ENCODE assay signal across 8 mouse cellular contexts in the genomic region with DNA sequence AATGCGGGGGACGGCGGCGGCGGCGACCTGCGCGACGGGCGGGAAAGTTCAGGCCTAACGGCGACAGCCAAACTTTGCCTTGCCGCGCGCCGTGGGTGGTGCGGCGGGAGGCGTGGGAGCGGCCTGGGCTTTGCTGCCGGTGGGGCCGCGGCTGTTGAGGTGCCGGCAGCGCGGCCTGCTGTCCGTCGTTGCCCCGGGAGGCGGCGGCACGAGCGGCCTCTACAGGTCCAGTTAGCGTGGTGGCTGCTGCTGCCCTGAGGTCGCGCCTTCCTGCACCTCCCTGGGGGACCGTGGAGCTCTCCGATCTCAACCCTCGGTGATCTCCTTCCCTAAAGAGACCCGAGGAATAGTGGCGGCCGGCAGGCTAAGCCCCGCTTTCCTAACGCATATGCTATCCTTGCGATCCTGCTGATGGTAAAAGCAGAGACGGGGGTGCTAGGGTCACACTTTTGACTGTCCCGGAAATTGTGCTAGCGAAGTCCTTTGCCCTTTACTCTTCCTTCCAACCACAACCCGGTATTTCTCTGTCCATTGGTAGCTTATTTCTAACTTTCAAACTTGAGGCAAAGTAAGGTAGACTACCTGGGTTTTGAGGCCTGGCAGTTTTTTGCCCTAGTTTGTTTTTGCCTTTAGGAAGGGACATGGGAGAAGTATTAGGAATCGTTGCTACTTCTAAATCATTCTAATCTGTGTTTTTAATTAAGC. TPM values are rescaled to one million over a fixed set of nuclear protein-coding genes. Genes with fewer than 3 reads are reported as not detected.
A peak's percentile ranks its signal among the peaks of the same experiment; 100 is the strongest.
DNase-seq lines count a peak whose midpoint lies in the region; ATAC-seq and TF ChIP-seq lines count a peak whose summit lies in the region.

No protein-coding gene starts in this region.

- peak; percentile 60 for ATAC-seq in kidney, embryonic 15.5 days (replicated peaks; ENCODE audit: low FRiP score)

- H3K4me2 ChIP-seq in kidney, embryonic 15.5 days: peak overlapping the region; percentile 71

- peak overlapping the region; percentile 95 for H3K27ac ChIP-seq in testis, adult 2 months (ENCODE audit: control insufficient read depth, insufficient read depth, low read depth, low read length)
- peak overlapping the region; percentile 98 for H3K27ac ChIP-seq in heart, embryonic 10.5 days
- peak overlapping the region; percentile 99 for H3K27ac ChIP-seq in kidney, embryonic 15.5 days
- H3K27ac ChIP-seq in small intestine, adult 2 months (ENCODE audit: insufficient read depth, low read depth, low read length): peak overlapping the region; percentile 93

- peaks cover 2% of the 10 kb centered on the region; the same call in 1 of the 2 replicates for H3K4me1 ChIP-seq in testis, adult 2 months (ENCODE audit: control insufficient read depth, insufficient read depth, low read length)
- H3K4me1 ChIP-seq in heart, embryonic 10.5 days: peaks cover 19% of the 10 kb centered on the region; the same call in 1 of the 2 replicates
- H3K4me1 ChIP-seq in kidney, embryonic 15.5 days: peaks cover 18% of the 10 kb centered on the region
- peaks cover 6% of the 10 kb centered on the region; the same call in 1 of the 2 replicates for H3K4me1 ChIP-seq in small intestine, adult 2 months (ENCODE audit: control insufficient read depth, insufficient read depth, insufficient read length, low read length)

- no peak for TF ChIP-seq POLR2A in testis, adult 2 months (IDR thresholded peaks at IDR 0.05; ENCODE audit: control insufficient read depth, low read depth, low read length)
- TF ChIP-seq POLR2A in small intestine, adult 2 months (IDR thresholded peaks at IDR 0.05; ENCODE audit: low read depth, low read length): no peak

- no peaks in the 10 kb centered on the region for H3K36me3 ChIP-seq in testis, adult 2 months (ENCODE audit: control insufficient read depth, insufficient read depth, low read length)
- 0 out of 2 replicates have a peak, but pooled peaks cover 5% of the 10 kb centered on the region for H3K36me3 ChIP-seq in heart, embryonic 10.5 days
- H3K36me3 ChIP-seq in kidney, embryonic 15.5 days: 0 out of 2 replicates have a peak, but pooled peaks cover 11% of the 10 kb centered on the region
- no peaks in the 10 kb centered on the region for H3K36me3 ChIP-seq in small intestine, adult 2 months (ENCODE audit: control insufficient read depth, insufficient read depth, low read length)

- no peaks in the 10 kb centered on the region for H3K9me3 ChIP-seq in heart, embryonic 10.5 days
- no peaks in the 10 kb centered on the region for H3K9me3 ChIP-seq in kidney, embryonic 15.5 days (replicated peaks)

- peak overlapping the region; percentile 97 for H3K9ac ChIP-seq in kidney, embryonic 15.5 days

- H3K27me3 ChIP-seq in testis, adult 2 months (ENCODE audit: control insufficient read depth, insufficient read depth, low read length): no peaks in the 10 kb centered on the region
- H3K27me3 ChIP-seq in heart, embryonic 10.5 days (ENCODE audit: insufficient read depth, poor library complexity, severe bottlenecking): no peaks in the 10 kb centered on the region
- no peaks in the 10 kb centered on the region for H3K27me3 ChIP-seq in kidney, embryonic 15.5 days
- no peaks in the 10 kb centered on the region for H3K27me3 ChIP-seq in small intestine, adult 2 months (ENCODE audit: control insufficient read depth, insufficient read depth, low read length)

- WGBS in heart, embryonic 10.5 days: under 1% methylated on average over 50 of the region's 50 CpGs
- under 1% methylated on average over 50 of the region's 50 CpGs for WGBS in kidney, embryonic 15.5 days
- under 1% methylated on average over 50 of the region's 50 CpGs for WGBS in small intestine, adult 2 months

- TF ChIP-seq CTCF in testis, adult 2 months (IDR thresholded peaks at IDR 0.05; ENCODE audit: control insufficient read depth, insufficient read depth, insufficient replicate concordance, low read depth, low read length): no peak
- TF ChIP-seq CTCF in small intestine, adult 2 months (IDR thresholded peaks at IDR 0.05; ENCODE audit: extremely low read depth, insufficient read length, insufficient replicate concordance, low read depth, low read length): 0 out of 2 replicates have a peak, but pooled peaks have one; percentile 30

- DNase-seq in testis, postnatal 14 days (ENCODE audit: low spot score): no peak
- peak; percentile 76 for DNase-seq in embryo, embryonic 10.5 days (ENCODE audit: low spot score)
- DNase-seq in heart, embryonic 10.5 days (ENCODE audit: low spot score): peak; percentile 86
- peak; percentile 60 for DNase-seq in lung, postnatal 14 days
- DNase-seq in left cerebral cortex, adult 18-20 months (ENCODE audit: low spot score in 2 of 2): no peak

- H3K4me3 ChIP-seq in testis, adult 2 months (ENCODE audit: control insufficient read depth, low read depth, low read length): peak overlapping the region; percentile 93
- H3K4me3 ChIP-seq in heart, embryonic 10.5 days: peak overlapping the region; percentile 97
- peak overlapping the region; percentile 90 for H3K4me3 ChIP-seq in kidney, embryonic 15.5 days (replicated peaks)
- peak overlapping the region; percentile 93 for H3K4me3 ChIP-seq in small intestine, adult 2 months (ENCODE audit: low read depth, low read length)

RNA-seq across cellular contexts. Expression of a gene that starts 0.8 kb away (rescaled TPM):
- polyA plus RNA-seq in testis, adult 2 months (2012; rRNA removed): 9.4 and 10.6 TPM in 2 replicates
- polyA plus RNA-seq in heart, embryonic 10.5 days (2016; fragmentation: Nextera tagmentation; extraction: Ambion mirVana): 49.1 and 55.1 TPM in 2 replicates
- polyA plus RNA-seq in kidney, embryonic 15.5 days (2015; fragmentation: Nextera tagmentation; extraction: Ambion mirVana): 71.8 and 76.7 TPM in 2 replicates
- 1.6 and 3.3 TPM in 2 replicates for polyA plus RNA-seq in small intestine, adult 2 months (2012; rRNA removed)
- total RNA-seq in left cerebral cortex, adult 18-20 months (2021): 10 to 100 TPM; 81.7 to 83.0 TPM

RNA-seq across cellular contexts. Expression of a gene that starts 48.2 kb away (rescaled TPM):
- polyA plus RNA-seq in testis, adult 2 months (2012; rRNA removed): 119 and 125 TPM in 2 replicates
- polyA plus RNA-seq in heart, embryonic 10.5 days (2016; fragmentation: Nextera tagmentation; extraction: Ambion mirVana): 1.7 and 2.0 TPM in 2 replicates
- polyA plus RNA-seq in kidney, embryonic 15.5 days (2015; fragmentation: Nextera tagmentation; extraction: Ambion mirVana): 4.4 and 4.5 TPM in 2 replicates
- not detected in 2 replicates for polyA plus RNA-seq in small intestine, adult 2 months (2012; rRNA removed)
- total RNA-seq in left cerebral cortex, adult 18-20 months (2021): 1 to 10 TPM; 1.1 to 1.4 TPM

RNA-seq across cellular contexts. Expression of a gene that starts 48.3 kb away (rescaled TPM):
- polyA plus RNA-seq in testis, adult 2 months (2012; rRNA removed): 68.0 and 84.4 TPM in 2 replicates
- polyA plus RNA-seq in heart, embryonic 10.5 days (2016; fragmentation: Nextera tagmentation; extraction: Ambion mirVana): not detected in 2 replicates
- not detected in 2 replicates for polyA plus RNA-seq in kidney, embryonic 15.5 days (2015; fragmentation: Nextera tagmentation; extraction: Ambion mirVana)
- polyA plus RNA-seq in small intestine, adult 2 months (2012; rRNA removed): not detected in 2 replicates
- total RNA-seq in left cerebral cortex, adult 18-20 months (2021): not detected

Comparison
In these comparisons a context has a peak if more than half of its experiments do, and no peak if none do; other contexts are left out.
1. DNase-seq: peak in embryo, embryonic 10.5 days (single experiment), heart, embryonic 10.5 days (single experiment) and lung, postnatal 14 days (single experiment); none in testis, postnatal 14 days (single experiment) and left cerebral cortex, adult 18-20 months (0 of 2).
2. RNA of a gene that starts 48.2 kb away (polyA plus RNA-seq): 119 to 125 TPM in testis, adult 2 months; 4.4 to 4.5 TPM in kidney, embryonic 15.5 days, 1.7 to 2.0 TPM in heart, embryonic 10.5 days and not detected in small intestine, adult 2 months; every median in the first group is over 10 times any median in the second.
3. RNA of a gene that starts 48.3 kb away (polyA plus RNA-seq): 68.0 to 84.4 TPM in testis, adult 2 months; not detected in heart, embryonic 10.5 days, not detected in kidney, embryonic 15.5 days and not detected in small intestine, adult 2 months; every median in the first group is over 10 times any median in the second.
4. Peak in every context shown above with its lines, with median percentiles within 50 percentile points of each other: H3K27ac ChIP-seq and H3K4me3 ChIP-seq.